Mouse (Mus musculus): ENCODE measurements around the gene Metap2. TPM values are rescaled to one million over a fixed set of nuclear protein-coding genes. Genes with fewer than 3 reads are reported as not detected.

Metap2 gene
- polyA plus RNA-seq, 1 experiment from 2014 or later, result 138 TPM

GRCm38 (mm10) chr10:93885839-93886477 lies 10.9 kb downstream of the Metap2 start:
- Histone ChIP-seq H3K27me3 (replicated peaks; ENCODE audit: control insufficient read depth, insufficient read depth, low read length) (no peaks in the 10 kb centered on the region), H3K4me3 (ENCODE audit: low read length) (no peak overlapping the region), H3K36me3 (ENCODE audit: control insufficient read depth, insufficient read depth, low read length) (peaks cover 11% of the 10 kb centered on the region), H3K4me2 (ENCODE audit: low read length) (no peak overlapping the region), H3K9me3 (ENCODE audit: control insufficient read depth, low read length) (no peaks in the 10 kb centered on the region), H3K9ac (ENCODE audit: low read depth, low read length) (no peak overlapping the region), H3K27ac (ENCODE audit: low read depth, low read length) (no peak overlapping the region), H3K4me1 (ENCODE audit: control insufficient read depth, insufficient read depth, low read depth, low read length) (peaks cover 8% of the 10 kb centered on the region)
- WGBS, result 89% methylated on average over 14 of the region's 14 CpGs
- no peak for ATAC-seq

GRCm38 (mm10) chr10:93882738-93883364 lies 14.0 kb downstream of the Metap2 start:
- Histone ChIP-seq H3K4me3 (ENCODE audit: low read length) (no peak overlapping the region), H3K27me3 (replicated peaks; ENCODE audit: control insufficient read depth, insufficient read depth, low read length) (no peaks in the 10 kb centered on the region), H3K27ac (ENCODE audit: low read depth, low read length) (no peak overlapping the region), H3K9me3 (ENCODE audit: control insufficient read depth, low read length) (no peaks in the 10 kb centered on the region), H3K4me1 (ENCODE audit: control insufficient read depth, insufficient read depth, low read depth, low read length) (peaks cover 2% of the 10 kb centered on the region), H3K9ac (ENCODE audit: low read depth, low read length) (no peak overlapping the region), H3K36me3 (ENCODE audit: control insufficient read depth, insufficient read depth, low read length) (peaks cover 11% of the 10 kb centered on the region), H3K4me2 (ENCODE audit: low read length) (no peak overlapping the region)
- 86% methylated on average over 8 of the region's 8 CpGs for WGBS
- ATAC-seq, result no peak

GRCm38 (mm10) chr10:93881918-93882317 lies 15.0 kb downstream of the Metap2 start:
- no peak overlapping the region for H3K27ac ChIP-seq (ENCODE audit: low read depth, low read length)
- H3K4me2 ChIP-seq (ENCODE audit: low read length), result no peak overlapping the region
- ATAC-seq, result no peak
- H3K9ac ChIP-seq (ENCODE audit: low read depth, low read length), result no peak overlapping the region
- no peaks in the 10 kb centered on the region for H3K4me1 ChIP-seq (ENCODE audit: control insufficient read depth, insufficient read depth, low read depth, low read length)
- H3K36me3 ChIP-seq (ENCODE audit: control insufficient read depth, insufficient read depth, low read length), result peaks cover 11% of the 10 kb centered on the region
- no peak overlapping the region for H3K4me3 ChIP-seq (ENCODE audit: low read length)
- H3K9me3 ChIP-seq (ENCODE audit: control insufficient read depth, low read length), result no peaks in the 10 kb centered on the region
- H3K27me3 ChIP-seq (replicated peaks; ENCODE audit: control insufficient read depth, insufficient read depth, low read length), result no peaks in the 10 kb centered on the region

- Histone ChIP-seq H3K4me3 (ENCODE audit: low read length) (no peak overlapping the region), H3K27ac (ENCODE audit: low read depth, low read length) (no peak overlapping the region), H3K4me2 (ENCODE audit: low read length) (no peak overlapping the region), H3K9me3 (ENCODE audit: control insufficient read depth, low read length) (no peaks in the 10 kb centered on the region), H3K36me3 (ENCODE audit: control insufficient read depth, insufficient read depth, low read length) (no peaks in the 10 kb centered on the region), H3K4me1 (ENCODE audit: control insufficient read depth, insufficient read depth, low read depth, low read length) (no peaks in the 10 kb centered on the region), H3K9ac (ENCODE audit: low read depth, low read length) (no peak overlapping the region), H3K27me3 (replicated peaks; ENCODE audit: control insufficient read depth, insufficient read depth, low read length) (no peaks in the 10 kb centered on the region)
- WGBS, result 95% methylated on average over 4 of the region's 4 CpGs
- no peak for ATAC-seq
These were observed 18.2 kb downstream of the Metap2 start for GRCm38 (mm10) chr10:93878732-93879131.

- no peaks in the 10 kb centered on the region for H3K36me3 ChIP-seq (ENCODE audit: control insufficient read depth, insufficient read depth, low read length)
- 94% methylated on average over 1 of the region's 1 CpGs for WGBS
These were observed 20.1 kb downstream of the Metap2 start for GRCm38 (mm10) chr10:93876772-93877171.

GRCm38 (mm10) chr10:93868886-93869285 lies 28.0 kb downstream of the Metap2 start:
- Histone ChIP-seq H3K4me3 (ENCODE audit: low read length) (no peak overlapping the region), H3K9me3 (ENCODE audit: control insufficient read depth, low read length) (no peaks in the 10 kb centered on the region), H3K27me3 (replicated peaks; ENCODE audit: control insufficient read depth, insufficient read depth, low read length) (no peaks in the 10 kb centered on the region), H3K36me3 (ENCODE audit: control insufficient read depth, insufficient read depth, low read length) (peaks cover 28% of the 10 kb centered on the region), H3K4me1 (ENCODE audit: control insufficient read depth, insufficient read depth, low read depth, low read length) (no peaks in the 10 kb centered on the region), H3K4me2 (ENCODE audit: low read length) (no peak overlapping the region), H3K27ac (ENCODE audit: low read depth, low read length) (no peak overlapping the region), H3K9ac (ENCODE audit: low read depth, low read length) (no peak overlapping the region)
- ATAC-seq, result no peak
- WGBS, result 93% methylated on average over 4 of the region's 4 CpGs

More at GRCm38 (mm10) chr10:93876772-93877171, 20.1 kb downstream of the Metap2 start:
- Histone ChIP-seq H3K4me1 (ENCODE audit: control insufficient read depth, insufficient read depth, low read depth, low read length) (no peaks in the 10 kb centered on the region), H3K27ac (ENCODE audit: low read depth, low read length) (no peak overlapping the region), H3K9me3 (ENCODE audit: control insufficient read depth, low read length) (no peaks in the 10 kb centered on the region), H3K9ac (ENCODE audit: low read depth, low read length) (no peak overlapping the region), H3K4me2 (ENCODE audit: low read length) (no peak overlapping the region), H3K4me3 (ENCODE audit: low read length) (no peak overlapping the region), H3K27me3 (replicated peaks; ENCODE audit: control insufficient read depth, insufficient read depth, low read length) (no peaks in the 10 kb centered on the region)
- ATAC-seq, result no peak

GRCm38 (mm10) chr10:93868401-93868800 lies 28.5 kb downstream of the Metap2 start:
- WGBS, result 93% methylated on average over 7 of the region's 7 CpGs
- Histone ChIP-seq H3K4me1 (ENCODE audit: control insufficient read depth, insufficient read depth, low read depth, low read length) (no peaks in the 10 kb centered on the region), H3K27ac (ENCODE audit: low read depth, low read length) (no peak overlapping the region), H3K9me3 (ENCODE audit: control insufficient read depth, low read length) (no peaks in the 10 kb centered on the region), H3K4me3 (ENCODE audit: low read length) (no peak overlapping the region), H3K4me2 (ENCODE audit: low read length) (no peak overlapping the region), H3K36me3 (ENCODE audit: control insufficient read depth, insufficient read depth, low read length) (peaks cover 29% of the 10 kb centered on the region), H3K27me3 (replicated peaks; ENCODE audit: control insufficient read depth, insufficient read depth, low read length) (no peaks in the 10 kb centered on the region), H3K9ac (ENCODE audit: low read depth, low read length) (no peak overlapping the region)
- no peak for ATAC-seq

- ATAC-seq, result no peak
- no peak overlapping the region for H3K4me3 ChIP-seq (ENCODE audit: low read length)
- H3K9ac ChIP-seq (ENCODE audit: low read depth, low read length), result no peak overlapping the region
- H3K4me1 ChIP-seq (ENCODE audit: control insufficient read depth, insufficient read depth, low read depth, low read length), result no peaks in the 10 kb centered on the region
- peaks cover 11% of the 10 kb centered on the region; the same call in 1 of the 2 replicates for H3K36me3 ChIP-seq (ENCODE audit: control insufficient read depth, insufficient read depth, low read length)
- H3K27me3 ChIP-seq (replicated peaks; ENCODE audit: control insufficient read depth, insufficient read depth, low read length), result no peaks in the 10 kb centered on the region
- no peak overlapping the region for H3K4me2 ChIP-seq (ENCODE audit: low read length)
- WGBS, result 87% methylated on average over 6 of the region's 6 CpGs
- H3K27ac ChIP-seq (ENCODE audit: low read depth, low read length), result no peak overlapping the region
- H3K9me3 ChIP-seq (ENCODE audit: control insufficient read depth, low read length), result no peaks in the 10 kb centered on the region
These were observed 40.8 kb downstream of the Metap2 start for GRCm38 (mm10) chr10:93856095-93856494.

- no peak for ATAC-seq
- H3K9me3 ChIP-seq (ENCODE audit: control insufficient read depth, low read length), result no peaks in the 10 kb centered on the region
These were observed 41.8 kb downstream of the Metap2 start for GRCm38 (mm10) chr10:93855126-93855525.

More at GRCm38 (mm10) chr10:93855126-93855525, 41.8 kb downstream of the Metap2 start:
- Histone ChIP-seq H3K4me2 (ENCODE audit: low read length) (no peak overlapping the region), H3K4me1 (ENCODE audit: control insufficient read depth, insufficient read depth, low read depth, low read length) (no peaks in the 10 kb centered on the region), H3K27ac (ENCODE audit: low read depth, low read length) (no peak overlapping the region), H3K27me3 (replicated peaks; ENCODE audit: control insufficient read depth, insufficient read depth, low read length) (no peaks in the 10 kb centered on the region), H3K9ac (ENCODE audit: low read depth, low read length) (no peak overlapping the region), H3K36me3 (ENCODE audit: control insufficient read depth, insufficient read depth, low read length) (peaks cover 6% of the 10 kb centered on the region; the same call in 1 of the 2 replicates), H3K4me3 (ENCODE audit: low read length) (no peak overlapping the region)
- WGBS, result 89% methylated on average over 9 of the region's 9 CpGs

Measured in hindbrain, embryonic 16.5 days (tissue).